Mouse (Mus musculus) ES-E14 (cell line): Measurements from ENCODE around the gene Synj1. TPM values are rescaled to one million over a fixed set of nuclear protein-coding genes. Genes with fewer than 3 reads are reported as not detected.
A peak's percentile ranks its signal among the peaks of the same experiment; 100 is the strongest.

ENCODE experiments used
- DNase-seq: peaks from one replicate; pipeline ENCODE4 v3.0.0-alpha.2; 2013; ENCODE audit warnings: low read depth, low spot score
- H3K27ac ChIP-seq: 2 replicates; pipeline ENCODE4 v1.5.1; 2012; ENCODE audit warnings: low read depth, mild to moderate bottlenecking, low read length, moderate library complexity, mixed read lengths; ENCODE audit not compliant: poor library complexity, insufficient read depth, severe bottlenecking
- H3K36me3 ChIP-seq: 2 replicates; pipeline ENCODE4 v1.6.1; 2012; ENCODE audit warnings: mild to moderate bottlenecking, low read length, moderate library complexity, mixed read lengths; ENCODE audit not compliant: control insufficient read depth, poor library complexity, insufficient read depth, severe bottlenecking
- H3K4me1 ChIP-seq, 2 experiments: fragments of 150-350 bp in 1 of 2; sonication (generic) in 1 of 2; 2 replicates each; pipeline ENCODE4 v1.6.1; 2012; ENCODE audit warnings: low read length in 2 of 2, mild to moderate bottlenecking in 1 of 2, mixed read lengths in 1 of 2; ENCODE audit not compliant: control insufficient read depth in 2 of 2, insufficient read depth in 2 of 2, poor library complexity in 1 of 2
- H3K4me3 ChIP-seq, 2 experiments: fragments of 150-350 bp in 1 of 2; sonication (generic) in 1 of 2; 2 replicates each; pipeline ENCODE4 v1.5.1; 2012; ENCODE audit warnings: low read length in 2 of 2, low read depth in 1 of 2, mild to moderate bottlenecking in 1 of 2, mixed read lengths in 1 of 2; ENCODE audit not compliant: insufficient read depth in 1 of 2, poor library complexity in 1 of 2, severe bottlenecking in 1 of 2
- H3K9ac ChIP-seq: 2 replicates; pipeline ENCODE4 v1.6.1; 2012; ENCODE audit warnings: low read depth, mild to moderate bottlenecking, low read length, mixed read lengths; ENCODE audit not compliant: poor library complexity, insufficient read depth, severe bottlenecking
- H3K9me3 ChIP-seq: fragments of 150-350 bp; sonication (generic); 2 replicates; pipeline ENCODE4 v1.6.1; 2012; ENCODE audit warnings: low read depth, mild to moderate bottlenecking, low read length; ENCODE audit not compliant: control insufficient read depth, insufficient read depth
- CHD2 ChIP-seq: IDR thresholded peaks from 2 replicates; pipeline ENCODE4 v1.6.1; 2014; ENCODE audit warnings: mild to moderate bottlenecking, low read depth, low read length, inconsistent platforms
- HCFC1 ChIP-seq: IDR thresholded peaks from 2 replicates; pipeline ENCODE4 v1.6.1; 2012; ENCODE audit warnings: low read length, inconsistent platforms, borderline replicate concordance; ENCODE audit not compliant: insufficient read depth
- MAFK ChIP-seq: IDR thresholded peaks from 2 replicates; pipeline ENCODE4 v1.6.1; 2014; ENCODE audit warnings: mild to moderate bottlenecking, low read depth, low read length, inconsistent platforms; ENCODE audit not compliant: insufficient read depth
- ZC3H11A ChIP-seq: IDR thresholded peaks from 2 replicates; pipeline ENCODE4 v1.6.1; 2012; ENCODE audit warnings: low read depth, mild to moderate bottlenecking, inconsistent platforms, low read length, borderline replicate concordance
- ZNF384 ChIP-seq: IDR thresholded peaks from 2 replicates; pipeline ENCODE4 v1.6.1; 2012; ENCODE audit warnings: low read depth, low read length, inconsistent platforms
- in situ Hi-C, 2 experiments: fragments of 600-800 bp; cut with MboI; formaldehyde crosslinking; loops; one replicate each; pipeline ENCODE4 v1.15.1; 2025; ENCODE audit warnings: low sequenced_read_pairs in 2 of 2, inconsistent platforms in 1 of 2; ENCODE audit not compliant: unreplicated experiment in 2 of 2
- total RNA-seq: library from RNA; depleted of rRNA; stranded (reverse); fragments of 300-350 nt; gene quantifications from 2 replicates; pipeline ENCODE4 v1.2.3, GENCODE M21; 2012

Synj1 gene
- total RNA-seq, 1 experiment = 8.9 TPM

GRCm38 (mm10) chr16:91029901-91030300 lies 18.8 kb upstream of the Synj1 start:
- TF ChIP-seq ZNF384 (no peak), ZC3H11A (no peak), HCFC1 (no peak), CHD2 (no peak), MAFK (no peak)
- no peaks in the 10 kb centered on the region for H3K4me1 ChIP-seq
- H3K4me3 ChIP-seq = no peak overlapping the region
- H3K27ac ChIP-seq = no peak overlapping the region; the same call in 1 of the 2 replicates
- in situ Hi-C loops = no loop called here
- no peak for DNase-seq
- H3K9ac ChIP-seq = no peak overlapping the region
- H3K36me3 ChIP-seq = peaks cover 33% of the 10 kb centered on the region
- no peaks in the 10 kb centered on the region for H3K9me3 ChIP-seq

GRCm38 (mm10) chr16:91029161-91029743 lies 18.1 kb upstream of the Synj1 start:
- Histone ChIP-seq H3K9me3 (no peaks in the 10 kb centered on the region), H3K4me3 (no peak overlapping the region), H3K9ac (no peak overlapping the region; the same call in 1 of the 2 replicates), H3K36me3 (peaks cover 32% of the 10 kb centered on the region), H3K27ac (no peak overlapping the region; the same call in 1 of the 2 replicates), H3K4me1 (no peaks in the 10 kb centered on the region)
- no peak for TF ChIP-seq MAFK
- peak; percentile 94 for TF ChIP-seq ZNF384
- no peak for DNase-seq
- in situ Hi-C loops = no loop called here

DNA sequence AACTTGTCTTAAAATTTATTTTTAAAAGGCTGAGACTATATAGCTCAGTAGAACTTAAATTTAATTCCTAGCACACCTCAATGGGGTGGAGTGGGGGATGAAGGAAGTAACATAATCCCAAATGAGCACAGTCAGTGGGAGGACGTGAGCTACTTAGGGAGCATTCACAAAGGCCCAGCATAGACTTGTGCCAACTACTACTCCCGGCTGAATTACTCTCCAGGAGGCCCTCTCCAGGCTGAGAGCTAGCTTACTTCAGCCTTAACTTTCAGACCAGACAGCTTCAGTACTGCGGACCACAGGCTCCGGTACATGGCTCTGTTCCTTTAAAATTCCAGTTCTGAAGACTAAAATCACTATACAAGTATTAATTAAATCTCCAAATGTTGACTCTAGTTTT lies 15.2 kb upstream of the Synj1 start:
- H3K9ac ChIP-seq = no peak overlapping the region
- DNase-seq = no peak
- H3K27ac ChIP-seq = no peak overlapping the region
- in situ Hi-C loops = no loop called here
- peaks cover 33% of the 10 kb centered on the region for H3K36me3 ChIP-seq
- TF ChIP-seq MAFK = no peak
- no peak for TF ChIP-seq HCFC1
- TF ChIP-seq ZNF384 = no peak
- no peak for TF ChIP-seq ZC3H11A
- TF ChIP-seq CHD2 = no peak
- no peaks in the 10 kb centered on the region; the same call in 1 of the 2 replicates for H3K9me3 ChIP-seq
- H3K4me1 ChIP-seq = peaks cover 0 to 2% of the 10 kb centered on the region in 2 experiments; a peak in 1 of 4 replicates
- H3K4me3 ChIP-seq = no peak overlapping the region

DNA sequence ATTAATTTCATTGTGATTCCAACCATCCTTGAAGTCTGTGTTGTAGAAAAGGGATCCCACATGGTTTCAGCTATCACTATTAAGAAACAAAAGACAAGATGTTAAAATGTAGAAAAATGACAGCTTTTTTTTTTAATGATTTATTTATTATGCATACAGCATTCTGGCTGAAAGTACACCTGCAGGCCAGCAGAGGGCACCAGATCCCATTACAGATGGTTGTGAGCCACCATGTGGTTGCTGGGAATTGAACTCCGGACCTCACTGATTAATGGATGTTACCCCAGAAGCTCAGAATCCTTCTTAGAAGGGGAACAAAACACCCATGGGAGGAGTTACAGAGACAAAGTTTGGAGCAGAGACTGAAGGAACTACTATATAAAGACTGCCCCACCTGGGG lies 12.3 kb upstream of the Synj1 start:
- DNase-seq = no peak
- Histone ChIP-seq H3K9me3 (no peaks in the 10 kb centered on the region; the same call in 1 of the 2 replicates), H3K4me1 (peaks cover 2 to 8% of the 10 kb centered on the region in 2 experiments; a peak in 2 of 4 replicates), H3K27ac (no peak overlapping the region), H3K36me3 (peaks cover 38% of the 10 kb centered on the region), H3K4me3 (no peak overlapping the region), H3K9ac (no peak overlapping the region)
- TF ChIP-seq HCFC1 = no peak
- TF ChIP-seq MAFK = no peak
- TF ChIP-seq ZC3H11A = no peak
- TF ChIP-seq CHD2 = no peak
- no peak for TF ChIP-seq ZNF384
- in situ Hi-C loops = no loop called here
